16 mouse cellular contexts compared by ENCODE assay signal in the genomic region with DNA sequence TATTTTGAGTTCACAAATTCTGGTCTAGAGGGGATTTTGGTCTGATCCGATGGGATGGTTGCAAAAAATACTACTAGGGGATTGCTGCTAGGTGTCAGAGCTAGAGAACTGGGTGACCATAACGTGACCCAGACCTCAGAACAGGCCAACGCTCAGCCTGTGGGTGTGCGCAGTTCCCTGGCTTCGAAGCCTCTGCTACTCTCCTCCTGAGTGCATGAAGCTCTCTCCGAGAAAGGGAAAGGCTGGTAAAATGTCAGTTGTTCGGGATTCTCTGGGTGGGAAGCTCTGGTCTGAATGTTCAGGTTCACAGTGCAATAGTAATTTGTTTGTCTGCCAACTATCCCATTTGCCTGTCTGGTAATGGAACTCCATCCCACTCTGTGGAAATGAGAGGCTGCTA.
"Had no signal": no experiment of that assay in that cellular context is flagged by ENCODE, and none has a peak within 500 bp of the region (broad histone marks: within the 10 kb centered on the region; RNA-seq: fewer than 3 reads in every experiment).

No protein-coding gene starts in this region.

- H3K9ac ChIP-seq: limb, embryonic 15.5 days; liver, embryonic 12.5 days; lung, embryonic 14.5 days; midbrain, embryonic 12.5 days; stomach, embryonic 15.5 days had no signal

- H3K9me3 ChIP-seq: limb, embryonic 15.5 days; liver, embryonic 12.5 days; midbrain, embryonic 12.5 days; stomach, embryonic 15.5 days had no signal

- H3K27ac ChIP-seq: left cerebral cortex, adult 2 months; limb, embryonic 15.5 days; liver, embryonic 12.5 days; midbrain, embryonic 12.5 days; stomach, embryonic 15.5 days had no signal

- ATAC-seq: liver, embryonic 12.5 days had no signal

- H3K36me3 ChIP-seq: limb, embryonic 15.5 days; liver, embryonic 12.5 days; midbrain, embryonic 12.5 days; stomach, embryonic 15.5 days had no signal

- H3K27me3 ChIP-seq: limb, embryonic 15.5 days; liver, embryonic 12.5 days; midbrain, embryonic 12.5 days; stomach, embryonic 15.5 days had no signal

- H3K4me3 ChIP-seq: left cerebral cortex, adult 2 months; limb, embryonic 15.5 days; liver, embryonic 12.5 days; midbrain, embryonic 12.5 days; myocyte; stomach, embryonic 15.5 days had no signal

- H3K4me1 ChIP-seq: limb, embryonic 15.5 days; liver, embryonic 12.5 days; stomach, embryonic 15.5 days had no signal

- H3K4me2 ChIP-seq: limb, embryonic 15.5 days; liver, embryonic 12.5 days; lung, embryonic 14.5 days; midbrain, embryonic 12.5 days; stomach, embryonic 15.5 days had no signal

- DNase-seq: kidney, adult 18-20 months; kidney, postnatal 10 days; kidney, postnatal 4 days; lung, embryonic 14.5 days; lung, postnatal 10 days; lung, postnatal 4 days; retina, postnatal 1 day; right cerebral cortex, postnatal 4 days; thymus, adult 2 months; thymus, postnatal 25 days had no signal
